Mouse (Mus musculus): Measurements from ENCODE around the gene Gpat3. TPM values are rescaled to one million over a fixed set of nuclear protein-coding genes. Genes with fewer than 3 reads are reported as not detected.

The Gpat3 gene
- polyA plus RNA-seq (2015; fragmentation: Nextera tagmentation; extraction: Ambion mirVana): 3.7 and 5.1 TPM in 2 replicates

DNA sequence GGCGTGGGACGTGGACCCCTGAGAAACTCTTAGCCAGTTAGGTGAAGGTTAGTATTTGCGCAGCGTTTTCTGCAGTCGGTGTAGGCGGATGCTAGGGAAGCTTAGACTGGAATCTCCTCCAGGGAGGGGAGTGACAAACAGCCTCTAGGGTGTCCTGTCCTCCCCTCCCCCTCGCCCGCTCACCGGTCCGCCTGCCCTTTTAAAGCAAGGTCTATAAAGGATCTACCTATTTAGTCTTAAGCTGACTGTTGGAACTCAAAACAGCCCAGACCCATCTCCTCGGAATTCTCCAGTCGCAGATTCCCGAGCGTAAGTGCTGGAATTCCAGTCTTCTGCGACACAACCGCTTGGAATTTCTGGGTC is at the start of gene Gpat3:
Gpat3 (plus strand) TSS at position 229 of the 363 bp plus-strand sequence.
- H3K4me3 ChIP-seq (replicated peaks): peak within 1 kb of the TSS; percentile 67
- peak within 1 kb of the TSS; percentile 35 for H3K27ac ChIP-seq
- H3K9ac ChIP-seq: peak within 1 kb of the TSS; percentile 42
- peaks cover 10% of the 10 kb centered on the region; the same call in 1 of the 2 replicates for H3K27me3 ChIP-seq (replicated peaks)
- H3K4me1 ChIP-seq: 0 out of 2 replicates have a peak, but pooled peaks cover 10% of the 10 kb centered on the region
- no peaks in the 10 kb centered on the region for H3K9me3 ChIP-seq
- no peaks in the 10 kb centered on the region for H3K36me3 ChIP-seq
- 1% methylated on average over 16 of the region's 16 CpGs for WGBS
- H3K4me2 ChIP-seq: peak within 1 kb of the TSS; percentile 95
- no peak for ATAC-seq (ENCODE audit: insufficient read depth, low FRiP score, low read depth)

GRCm38 (mm10) chr5:100798165-100798860 is 47.2 kb upstream of the Gpat3 start, which contains the start of the genes Helq and Mrps18c:
Gene Helq, minus strand, starts transcription at chr5:100798598.
Gene Mrps18c, plus strand, starts transcription at chr5:100798627.
- H3K27ac ChIP-seq: no peak within 1 kb of the TSS
- peak; percentile 95 for ATAC-seq (ENCODE audit: insufficient read depth, low FRiP score, low read depth)

DNA sequence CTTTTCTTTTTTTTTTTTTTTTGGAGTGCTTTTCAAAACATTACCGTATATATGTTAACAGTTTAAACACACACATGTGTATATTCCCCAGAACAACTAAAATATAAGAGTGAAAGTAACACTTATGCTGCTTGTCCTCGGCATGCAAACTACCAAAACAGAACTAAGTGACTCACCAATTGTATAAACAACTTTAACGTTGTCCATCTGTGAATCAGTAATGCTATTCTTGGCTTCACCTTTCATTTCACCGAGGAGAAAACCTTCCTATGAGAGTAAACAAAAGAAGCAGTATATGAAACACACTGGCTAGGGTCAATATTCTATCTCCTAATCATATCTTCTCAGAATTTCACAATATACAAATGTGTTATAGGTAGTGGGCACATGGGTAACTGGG is 27.2 kb upstream of the Gpat3 start:
- no peak overlapping the region for H3K9ac ChIP-seq
- H3K36me3 ChIP-seq: peaks cover 4% of the 10 kb centered on the region; the same call in 1 of the 2 replicates
- 43% methylated on average over 4 of the region's 4 CpGs for WGBS
- no peaks in the 10 kb centered on the region for H3K27me3 ChIP-seq (replicated peaks)
- H3K27ac ChIP-seq: no peak overlapping the region
- no peak overlapping the region for H3K4me3 ChIP-seq (replicated peaks)
- no peak overlapping the region for H3K4me2 ChIP-seq
- no peak for ATAC-seq (ENCODE audit: insufficient read depth, low FRiP score, low read depth)
- H3K9me3 ChIP-seq: no peaks in the 10 kb centered on the region
- H3K4me1 ChIP-seq: no peaks in the 10 kb centered on the region

More at GRCm38 (mm10) chr5:100798165-100798860, 47.2 kb upstream of the Gpat3 start, which contains the start of the genes Helq and Mrps18c:
- H3K9me3 ChIP-seq: no peaks in the 10 kb centered on the region
- H3K9ac ChIP-seq: peak within 1 kb of the TSS; percentile 80
- H3K4me2 ChIP-seq: peak within 1 kb of the TSS; percentile 92
- H3K36me3 ChIP-seq: peaks cover 19% of the 10 kb centered on the region
- H3K4me1 ChIP-seq: peaks cover 5% of the 10 kb centered on the region; the same call in 1 of the 2 replicates
- no peaks in the 10 kb centered on the region for H3K27me3 ChIP-seq (replicated peaks)
- under 1% methylated on average over 67 of the region's 67 CpGs for WGBS
- H3K4me3 ChIP-seq (replicated peaks): peak within 1 kb of the TSS; percentile 62

DNA sequence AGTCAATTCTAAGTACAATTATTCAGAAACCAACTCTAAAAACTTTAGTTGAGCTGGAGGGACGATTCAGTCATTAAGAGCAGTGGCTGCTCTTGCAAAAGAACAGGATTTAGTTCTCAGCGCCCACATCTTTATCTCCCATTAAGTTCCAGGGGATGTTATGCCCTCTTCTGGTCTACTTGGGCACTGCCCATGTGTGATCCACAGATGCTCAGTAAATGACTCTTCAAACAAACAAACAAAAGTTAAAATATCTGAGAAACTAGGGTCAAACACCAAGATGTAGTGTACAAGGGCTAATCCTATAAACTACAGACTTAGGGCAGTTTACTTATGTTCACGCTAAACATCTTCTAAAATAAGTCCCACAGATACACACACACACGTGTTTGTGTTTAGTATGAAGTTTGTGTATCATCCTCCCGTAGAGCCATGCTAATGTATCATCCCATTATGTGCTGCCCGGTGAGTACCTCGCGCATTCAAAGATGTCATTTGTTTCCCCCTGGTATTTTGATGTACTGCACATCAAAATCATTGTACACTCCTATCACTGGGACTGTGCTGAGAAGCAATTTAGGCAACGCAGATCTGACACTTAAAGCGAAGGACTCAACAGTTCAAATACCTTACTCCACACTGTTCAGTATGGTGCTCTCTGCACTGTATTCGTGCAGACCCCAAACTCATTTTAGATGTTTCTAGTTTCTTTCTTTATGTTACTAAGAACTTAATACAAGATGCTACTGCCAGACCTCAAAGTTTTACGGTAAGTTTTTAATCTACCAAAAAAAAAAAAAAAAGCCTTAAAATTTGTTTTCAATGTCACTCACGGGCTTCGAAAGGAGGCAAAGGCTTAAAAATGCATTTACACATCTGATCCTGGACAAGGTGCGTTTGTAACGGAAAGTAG is 25.7 kb upstream of the Gpat3 start:
- H3K9ac ChIP-seq: peak overlapping the region; percentile 94
- no peaks in the 10 kb centered on the region for H3K27me3 ChIP-seq (replicated peaks)
- peak overlapping the region; percentile 79 for H3K4me3 ChIP-seq (replicated peaks)
- peak overlapping the region; percentile 84 for H3K4me2 ChIP-seq
- no peaks in the 10 kb centered on the region for H3K4me1 ChIP-seq
- WGBS: 27% methylated on average over 16 of the region's 16 CpGs
- H3K9me3 ChIP-seq: no peaks in the 10 kb centered on the region
- H3K27ac ChIP-seq: 0 out of 2 replicates have a peak overlapping the region, but pooled peaks have one; percentile 83
- no peak for ATAC-seq (ENCODE audit: insufficient read depth, low FRiP score, low read depth)
- peaks cover under 1% of the 10 kb centered on the region; the same call in 1 of the 2 replicates for H3K36me3 ChIP-seq

- Histone ChIP-seq H3K36me3 (no peaks in the 10 kb centered on the region), H3K4me3 (replicated peaks) (peak within 1 kb of the TSS; percentile 79), H3K4me1 (no peaks in the 10 kb centered on the region), H3K27ac (peak within 1 kb of the TSS; percentile 83), H3K4me2 (peak within 1 kb of the TSS; percentile 84), H3K9ac (peak within 1 kb of the TSS; percentile 94), H3K27me3 (replicated peaks) (no peaks in the 10 kb centered on the region), H3K9me3 (no peaks in the 10 kb centered on the region)
- ATAC-seq (ENCODE audit: insufficient read depth, low FRiP score, low read depth): peak; percentile 97
- under 1% methylated on average over 62 of the region's 63 CpGs for WGBS
Observed at GRCm38 (mm10) chr5:100820483-100821184, 24.9 kb upstream of the Gpat3 start, which contains the start of gene Abraxas1. Gene Abraxas1, minus strand, starts transcription at chr5:100820965.

- H3K4me3 ChIP-seq (replicated peaks): no peak overlapping the region; the same call in 1 of the 2 replicates
- WGBS: 71% methylated on average over 8 of the region's 8 CpGs
Observed at GRCm38 (mm10) chr5:100821375-100821774, 24.1 kb upstream of the Gpat3 start.

GRCm38 (mm10) chr5:100822826-100823225 is 22.7 kb upstream of the Gpat3 start:
- Histone ChIP-seq H3K4me3 (replicated peaks) (no peak overlapping the region), H3K27ac (no peak overlapping the region), H3K4me2 (no peak overlapping the region), H3K27me3 (replicated peaks) (no peaks in the 10 kb centered on the region), H3K9ac (no peak overlapping the region), H3K4me1 (no peaks in the 10 kb centered on the region), H3K36me3 (no peaks in the 10 kb centered on the region), H3K9me3 (no peaks in the 10 kb centered on the region)
- ATAC-seq (ENCODE audit: insufficient read depth, low FRiP score, low read depth): no peak
- WGBS: 80% methylated on average over 7 of the region's 7 CpGs

More at GRCm38 (mm10) chr5:100821375-100821774, 24.1 kb upstream of the Gpat3 start:
- Histone ChIP-seq H3K27ac (no peak overlapping the region), H3K4me1 (no peaks in the 10 kb centered on the region), H3K9ac (no peak overlapping the region), H3K27me3 (replicated peaks) (no peaks in the 10 kb centered on the region), H3K4me2 (peak overlapping the region; percentile 84), H3K9me3 (no peaks in the 10 kb centered on the region), H3K36me3 (no peaks in the 10 kb centered on the region)
- ATAC-seq (ENCODE audit: insufficient read depth, low FRiP score, low read depth): no peak

- Histone ChIP-seq H3K27me3 (replicated peaks) (no peaks in the 10 kb centered on the region), H3K4me2 (no peak overlapping the region), H3K36me3 (no peaks in the 10 kb centered on the region), H3K9ac (no peak overlapping the region), H3K27ac (no peak overlapping the region), H3K4me1 (no peaks in the 10 kb centered on the region), H3K9me3 (no peaks in the 10 kb centered on the region), H3K4me3 (replicated peaks) (no peak overlapping the region)
- ATAC-seq (ENCODE audit: insufficient read depth, low FRiP score, low read depth): no peak
- WGBS: 21% methylated on average over 2 of the region's 2 CpGs
Observed at GRCm38 (mm10) chr5:100825975-100826374, 19.5 kb upstream of the Gpat3 start.

DNA sequence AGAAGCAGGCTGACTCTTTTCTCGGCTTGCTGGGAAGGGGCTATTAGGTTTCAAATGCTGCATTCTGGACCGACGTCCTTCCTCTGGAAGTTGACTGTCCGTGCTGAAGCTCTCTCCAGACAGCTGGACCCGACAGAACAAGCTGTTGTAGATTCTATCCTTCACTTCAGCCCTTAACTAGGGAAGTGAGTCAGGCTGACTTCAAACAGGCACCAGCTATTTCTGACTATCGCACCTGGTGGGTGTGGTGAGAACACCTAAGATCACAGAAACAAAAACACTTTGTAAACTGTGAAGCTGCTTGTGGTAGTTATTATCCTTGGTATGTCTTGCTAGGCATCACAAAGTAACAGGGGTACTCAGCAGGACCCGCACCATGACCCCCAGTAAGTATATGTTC is 19.0 kb upstream of the Gpat3 start:
- no peak for ATAC-seq (ENCODE audit: insufficient read depth, low FRiP score, low read depth)
- H3K4me2 ChIP-seq: no peak overlapping the region
- H3K9ac ChIP-seq: no peak overlapping the region
- no peaks in the 10 kb centered on the region for H3K4me1 ChIP-seq
- no peak overlapping the region for H3K4me3 ChIP-seq (replicated peaks)
- H3K27ac ChIP-seq: no peak overlapping the region
- WGBS: 71% methylated on average over 7 of the region's 7 CpGs
- H3K27me3 ChIP-seq (replicated peaks): no peaks in the 10 kb centered on the region
- no peaks in the 10 kb centered on the region for H3K36me3 ChIP-seq
- no peaks in the 10 kb centered on the region for H3K9me3 ChIP-seq

GRCm38 (mm10) chr5:100828701-100829100 is 16.8 kb upstream of the Gpat3 start:
- H3K4me1 ChIP-seq: no peaks in the 10 kb centered on the region
- H3K36me3 ChIP-seq: no peaks in the 10 kb centered on the region
- no peak overlapping the region for H3K4me2 ChIP-seq
- 80% methylated on average over 3 of the region's 3 CpGs for WGBS
- H3K27ac ChIP-seq: no peak overlapping the region
- H3K4me3 ChIP-seq (replicated peaks): no peak overlapping the region
- no peaks in the 10 kb centered on the region for H3K27me3 ChIP-seq (replicated peaks)
- no peak for ATAC-seq (ENCODE audit: insufficient read depth, low FRiP score, low read depth)
- no peak overlapping the region for H3K9ac ChIP-seq
- no peaks in the 10 kb centered on the region for H3K9me3 ChIP-seq

DNA sequence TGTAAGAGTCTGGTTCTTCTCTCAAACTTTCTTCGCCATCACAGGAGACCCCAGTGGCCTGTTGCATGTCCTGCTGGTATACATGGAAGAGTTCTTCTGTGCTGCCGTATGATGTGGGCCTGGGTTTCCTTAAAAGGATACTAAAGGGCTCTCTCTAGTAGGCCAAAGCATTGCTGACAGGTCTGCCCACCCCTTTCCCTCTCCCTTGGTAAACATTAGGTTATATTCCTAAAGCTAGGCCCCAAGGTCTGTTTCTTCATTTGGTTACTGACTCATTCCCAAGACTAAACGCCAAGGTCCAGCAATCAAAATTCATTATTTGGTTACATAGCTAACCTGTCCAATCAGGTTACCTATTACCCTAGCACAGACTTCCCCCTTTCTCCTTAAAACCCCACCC is 12.8 kb upstream of the Gpat3 start:
- Histone ChIP-seq H3K4me2 (no peak overlapping the region), H3K27ac (no peak overlapping the region), H3K27me3 (replicated peaks) (no peaks in the 10 kb centered on the region), H3K4me3 (replicated peaks) (no peak overlapping the region), H3K36me3 (no peaks in the 10 kb centered on the region), H3K9me3 (no peaks in the 10 kb centered on the region), H3K4me1 (no peaks in the 10 kb centered on the region), H3K9ac (no peak overlapping the region)
- 0 out of 2 replicates have a peak, but pooled peaks have one; percentile 41 for ATAC-seq (ENCODE audit: insufficient read depth, low FRiP score, low read depth)
- 71% methylated on average over 3 of the region's 3 CpGs for WGBS
